Mouse (Mus musculus): ENCODE results near the gene 2310007B03Rik. TPM values are rescaled to one million over a fixed set of nuclear protein-coding genes. Genes with fewer than 3 reads are reported as not detected.
A peak's percentile ranks its signal among the peaks of the same experiment; 100 is the strongest.
"Not testable (repeated sequence)": the region's sequence is repeated elsewhere in the genome, so short reads cannot be mapped to it uniquely, and the experiment has no call there.

The 2310007B03Rik gene
- total RNA-seq, 1 experiment: 0.62 TPM

DNA sequence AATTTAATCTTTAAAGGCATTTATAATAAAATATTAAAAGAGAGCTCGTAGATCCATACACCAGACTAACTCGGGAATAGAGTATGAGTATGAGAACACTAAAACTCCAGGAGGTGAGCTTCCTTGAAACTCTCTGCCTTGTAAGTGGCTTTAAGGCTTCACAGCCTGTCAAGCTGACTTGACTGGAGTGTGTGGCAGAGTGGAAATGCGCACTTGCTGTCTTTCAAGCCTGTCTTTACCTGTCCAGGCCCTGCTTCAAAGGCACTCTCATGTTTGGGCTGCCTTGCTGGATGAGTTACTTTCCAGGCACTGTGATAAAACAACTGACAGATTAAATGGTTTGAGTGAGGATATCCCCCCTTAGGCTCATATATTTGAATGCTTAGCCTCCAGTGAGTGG, 37.2 kb upstream of the 2310007B03Rik start:
- no peaks in the 10 kb centered on the region for H3K36me3 ChIP-seq (ENCODE audit: control insufficient read depth, insufficient read depth, low read length, poor library complexity, severe bottlenecking)
- H3K4me3 ChIP-seq (ENCODE audit: insufficient read depth in 1 of 2, low read depth in 1 of 2, low read length in 2 of 2, poor library complexity in 1 of 2, severe bottlenecking in 1 of 2): peak overlapping the region in 1 of 2 experiments; percentile 23; a peak in 1 of 4 replicates
- no peaks in the 10 kb centered on the region for H3K9me3 ChIP-seq (ENCODE audit: control insufficient read depth, insufficient read depth, low read depth, low read length)
- no peak for TF ChIP-seq HCFC1 (IDR thresholded peaks at IDR 0.05; ENCODE audit: borderline replicate concordance, insufficient read depth, low read length)
- 0 out of 2 replicates have a peak, but pooled peaks have one; percentile 2 for TF ChIP-seq MAFK (IDR thresholded peaks at IDR 0.05; ENCODE audit: insufficient read depth, low read depth, low read length)
- peak overlapping the region; percentile 89 for H3K27ac ChIP-seq (ENCODE audit: insufficient read depth, low read depth, low read length, poor library complexity, severe bottlenecking)
- in situ Hi-C loops (cut with MboI; ENCODE audit: low sequenced_read_pairs in 2 of 2, unreplicated experiment in 2 of 2): no loop called here
- H3K9ac ChIP-seq (ENCODE audit: insufficient read depth, low read depth, low read length, poor library complexity, severe bottlenecking): no peak overlapping the region
- DNase-seq (ENCODE audit: low read depth, low spot score): no peak
- peaks cover 16 to 18% of the 10 kb centered on the region in 2 experiments for H3K4me1 ChIP-seq (ENCODE audit: control insufficient read depth in 2 of 2, insufficient read depth in 2 of 2, low read length in 2 of 2, poor library complexity in 1 of 2)

- in situ Hi-C loops (cut with MboI; ENCODE audit: low sequenced_read_pairs in 2 of 2, unreplicated experiment in 2 of 2); H3K36me3 ChIP-seq (ENCODE audit: control insufficient read depth, insufficient read depth, low read length, poor library complexity, severe bottlenecking); H3K9ac ChIP-seq (ENCODE audit: insufficient read depth, low read depth, low read length, poor library complexity, severe bottlenecking); H3K9me3 ChIP-seq (ENCODE audit: control insufficient read depth, insufficient read depth, low read depth, low read length); H3K4me3 ChIP-seq (ENCODE audit: insufficient read depth in 1 of 2, low read depth in 1 of 2, low read length in 2 of 2, poor library complexity in 1 of 2, severe bottlenecking in 1 of 2); DNase-seq (ENCODE audit: low read depth, low spot score): not testable (repeated sequence)
- Histone ChIP-seq H3K27ac (ENCODE audit: insufficient read depth, low read depth, low read length, poor library complexity, severe bottlenecking) (peak overlapping the region; percentile 97; the same call in 1 of the 2 replicates), H3K4me1 (ENCODE audit: control insufficient read depth in 2 of 2, insufficient read depth in 2 of 2, low read length in 2 of 2, poor library complexity in 1 of 2) (peaks cover 16 to 20% of the 10 kb centered on the region in 2 experiments)
Measured at GRCm38 (mm10) chr1:93197454-93197853, 36.7 kb upstream of the 2310007B03Rik start.

- no peak overlapping the region; the same call in 1 of the 2 replicates for H3K27ac ChIP-seq (ENCODE audit: insufficient read depth, low read depth, low read length, poor library complexity, severe bottlenecking)
- no peak overlapping the region for H3K4me3 ChIP-seq (ENCODE audit: insufficient read depth in 1 of 2, low read depth in 1 of 2, low read length in 2 of 2, poor library complexity in 1 of 2, severe bottlenecking in 1 of 2)
- TF ChIP-seq ZC3H11A (IDR thresholded peaks at IDR 0.05; ENCODE audit: borderline replicate concordance, low read depth, low read length): no peak
- no peak for TF ChIP-seq HCFC1 (IDR thresholded peaks at IDR 0.05; ENCODE audit: borderline replicate concordance, insufficient read depth, low read length)
- TF ChIP-seq MAFK (IDR thresholded peaks at IDR 0.05; ENCODE audit: insufficient read depth, low read depth, low read length): no peak
- no peak for TF ChIP-seq CHD2 (IDR thresholded peaks at IDR 0.05; ENCODE audit: low read depth, low read length)
- TF ChIP-seq ZNF384 (IDR thresholded peaks at IDR 0.05; ENCODE audit: low read depth, low read length): no peak
- no peak for DNase-seq (ENCODE audit: low read depth, low spot score)
- no peak overlapping the region for H3K9ac ChIP-seq (ENCODE audit: insufficient read depth, low read depth, low read length, poor library complexity, severe bottlenecking)
- peaks cover 16 to 31% of the 10 kb centered on the region in 2 experiments for H3K4me1 ChIP-seq (ENCODE audit: control insufficient read depth in 2 of 2, insufficient read depth in 2 of 2, low read length in 2 of 2, poor library complexity in 1 of 2)
- in situ Hi-C loops (cut with MboI; ENCODE audit: low sequenced_read_pairs in 2 of 2, unreplicated experiment in 2 of 2): no loop called here
- H3K9me3 ChIP-seq (ENCODE audit: control insufficient read depth, insufficient read depth, low read depth, low read length): no peaks in the 10 kb centered on the region
- H3K36me3 ChIP-seq (ENCODE audit: control insufficient read depth, insufficient read depth, low read length, poor library complexity, severe bottlenecking): no peaks in the 10 kb centered on the region
Measured at GRCm38 (mm10) chr1:93194961-93195360, 34.2 kb upstream of the 2310007B03Rik start.

GRCm38 (mm10) chr1:93190726-93191305, 30.1 kb upstream of the 2310007B03Rik start:
- peaks cover 3 to 24% of the 10 kb centered on the region in 2 experiments; a peak in 3 of 4 replicates for H3K4me1 ChIP-seq (ENCODE audit: control insufficient read depth in 2 of 2, insufficient read depth in 2 of 2, low read length in 2 of 2, poor library complexity in 1 of 2)
- in situ Hi-C loops (cut with MboI; ENCODE audit: low sequenced_read_pairs in 2 of 2, unreplicated experiment in 2 of 2): no loop called here
- H3K9ac ChIP-seq (ENCODE audit: insufficient read depth, low read depth, low read length, poor library complexity, severe bottlenecking): no peak overlapping the region; the same call in 1 of the 2 replicates
- no peak for DNase-seq (ENCODE audit: low read depth, low spot score)
- H3K36me3 ChIP-seq (ENCODE audit: control insufficient read depth, insufficient read depth, low read length, poor library complexity, severe bottlenecking): no peaks in the 10 kb centered on the region
- H3K27ac ChIP-seq (ENCODE audit: insufficient read depth, low read depth, low read length, poor library complexity, severe bottlenecking): no peak overlapping the region
- TF ChIP-seq MAFK (IDR thresholded peaks at IDR 0.05; ENCODE audit: insufficient read depth, low read depth, low read length) (no peak), CHD2 (IDR thresholded peaks at IDR 0.05; ENCODE audit: low read depth, low read length) (no peak), HCFC1 (IDR thresholded peaks at IDR 0.05; ENCODE audit: borderline replicate concordance, insufficient read depth, low read length) (no peak), ZC3H11A (IDR thresholded peaks at IDR 0.05; ENCODE audit: borderline replicate concordance, low read depth, low read length) (no peak), ZNF384 (IDR thresholded peaks at IDR 0.05; ENCODE audit: low read depth, low read length) (no peak)
- H3K4me3 ChIP-seq (ENCODE audit: insufficient read depth in 1 of 2, low read depth in 1 of 2, low read length in 2 of 2, poor library complexity in 1 of 2, severe bottlenecking in 1 of 2): peak overlapping the region; percentile 31 to 39
- H3K9me3 ChIP-seq (ENCODE audit: control insufficient read depth, insufficient read depth, low read depth, low read length): no peaks in the 10 kb centered on the region

All from ES-E14 (cell line).